Comparison of ENCODE assay signal across 7 mouse cellular contexts in genomic region chr2:145822013-145822782, GRCm38 (mm10).
DNase-seq lines count a peak whose midpoint lies in the region; TF ChIP-seq lines count a peak whose summit lies in the region.

No protein-coding gene starts in this region.

- H3K4me3 ChIP-seq in lung, adult 2 months (replicated peaks; ENCODE audit: extremely low read depth, low read depth, low read length): peak overlapping the region; percentile 54

- WGBS in lung, adult 2 months: 23% methylated on average over 15 of the region's 15 CpGs

- DNase-seq in 416B (ENCODE audit: low read depth): peak; percentile 61
- DNase-seq in CD4-positive helper T cell, adult 2 months (ENCODE audit: low read depth, low spot score): peak; percentile 20
- peak; percentile 54 for DNase-seq in heart, postnatal 25 days (ENCODE audit: low spot score)
- peak; percentile 52 for DNase-seq in lung, adult 2 months
- no peak for DNase-seq in adipocyte (ENCODE audit: low spot score)
- no peak for DNase-seq in spleen, postnatal 4 days (ENCODE audit: low spot score in 2 of 2)
- DNase-seq in thymus, postnatal 4 days: no peak

- intact Hi-C loops in heart, postnatal 25 days (cut with DNase I): no loop called here

- no peak for TF ChIP-seq CTCF in lung, adult 2 months (IDR thresholded peaks at IDR 0.05; ENCODE audit: insufficient read depth, low read length)

- no peak for TF ChIP-seq POLR2A in lung, adult 2 months (IDR thresholded peaks at IDR 0.05; ENCODE audit: borderline replicate concordance, extremely low read depth, low read depth, low read length)

- H3K4me1 ChIP-seq in lung, adult 2 months (ENCODE audit: control insufficient read depth, insufficient read depth, low read length): peaks cover 25% of the 10 kb centered on the region

Comparison
In these comparisons a context has a peak if more than half of its experiments do, and no peak if none do; other contexts are left out.
1. DNase-seq: peak in 416B (single experiment), CD4-positive helper T cell, adult 2 months (single experiment), heart, postnatal 25 days (single experiment) and lung, adult 2 months (single experiment); none in adipocyte (single experiment), spleen, postnatal 4 days (0 of 2) and thymus, postnatal 4 days (single experiment).